Mouse (Mus musculus) right cerebral cortex, postnatal 4 days (tissue): Measurements from ENCODE around the gene Ccdc47.
A peak's percentile ranks its signal among the peaks of the same experiment; 100 is the strongest.
"Not testable (repeated sequence)": the region's sequence is repeated elsewhere in the genome, so short reads cannot be mapped to it uniquely, and the experiment has no call there.

Source experiments
- DNase-seq: peaks from one replicate; pipeline ENCODE4 v3.0.0-alpha.2; 2022

Gene Ccdc47

DNA sequence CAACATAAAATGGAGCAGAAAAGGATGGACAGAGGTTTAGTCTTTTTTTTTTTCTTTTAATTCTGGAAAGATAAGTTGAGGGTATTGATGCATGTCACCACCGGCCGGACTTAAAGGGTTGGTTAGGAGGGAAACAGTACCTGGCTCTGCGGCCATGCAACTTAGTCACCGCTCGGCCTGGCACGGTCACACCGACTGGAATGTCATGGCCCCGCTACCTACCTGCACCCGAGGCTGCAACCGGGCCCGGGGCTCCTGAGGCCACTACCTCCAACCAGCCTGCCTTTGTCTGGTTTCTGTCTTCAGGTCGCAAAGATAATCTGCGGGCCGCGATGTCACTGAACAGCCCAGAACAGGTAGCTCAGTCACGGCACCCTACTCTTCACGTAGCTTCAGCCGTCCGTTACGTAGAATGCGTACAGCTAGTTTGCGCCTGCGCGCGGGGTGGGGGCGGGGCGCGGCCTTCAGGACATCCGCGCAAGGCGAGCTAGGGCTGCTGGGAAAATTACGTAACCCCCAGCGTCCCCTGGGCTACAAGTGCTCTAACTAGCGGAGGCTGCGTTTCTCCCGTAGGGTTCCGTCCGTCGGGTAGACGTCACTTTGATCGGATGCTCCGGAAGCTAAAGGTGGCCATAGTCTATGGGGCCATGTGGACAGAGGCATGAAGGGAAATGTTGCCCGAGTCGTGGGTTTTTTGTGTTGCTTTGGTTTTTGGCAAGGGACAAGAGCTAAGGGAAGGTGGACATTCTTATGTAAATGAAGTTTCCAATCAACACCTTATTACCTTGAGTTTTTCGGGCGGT is at the start of gene Ccdc47:
Ccdc47 (minus strand) TSS at position 418 of the 803 bp plus-strand sequence.
- DNase-seq = peak; percentile 92

DNA sequence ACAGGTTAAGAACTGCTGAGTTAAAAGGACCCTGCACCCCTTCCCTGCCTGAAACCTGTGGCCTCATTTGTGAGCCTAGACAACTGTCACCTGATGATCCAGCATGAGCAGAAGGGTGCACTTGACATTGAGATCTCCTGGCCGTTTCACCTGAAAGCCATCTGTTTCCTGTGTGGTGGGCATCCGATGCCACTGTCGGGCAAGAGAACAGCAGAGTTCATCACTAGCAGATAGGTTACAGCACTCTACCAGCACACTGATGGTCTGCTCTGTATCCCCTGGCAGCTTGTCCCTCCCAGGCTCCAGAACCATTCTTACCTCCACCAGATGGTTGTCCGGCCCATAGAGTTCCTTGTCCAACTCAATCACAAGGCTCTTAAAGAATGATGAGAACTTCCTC is 49.4 kb upstream of the Ccdc47 start:
- DNase-seq = no peak

DNA sequence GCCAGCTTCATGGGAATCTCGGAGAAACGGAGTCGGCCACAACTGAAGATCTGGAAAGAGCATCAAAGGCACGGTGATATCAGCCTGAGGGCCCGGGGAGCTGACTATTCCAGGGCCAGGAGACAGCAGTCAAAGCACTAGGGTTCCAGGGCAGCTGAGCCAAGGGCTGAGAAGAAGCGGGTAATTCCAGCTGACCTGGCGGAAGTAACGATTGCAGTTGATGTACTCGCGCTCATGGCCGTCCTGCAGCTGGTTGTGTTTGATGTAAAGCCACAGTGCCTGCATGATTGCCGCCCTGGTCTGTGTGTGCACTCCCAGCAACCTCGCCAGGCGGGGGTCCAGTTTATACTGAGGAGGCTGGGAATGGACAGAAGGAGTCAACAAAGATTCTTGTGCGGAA is 48.8 kb upstream of the Ccdc47 start:
- DNase-seq = no peak

DNA sequence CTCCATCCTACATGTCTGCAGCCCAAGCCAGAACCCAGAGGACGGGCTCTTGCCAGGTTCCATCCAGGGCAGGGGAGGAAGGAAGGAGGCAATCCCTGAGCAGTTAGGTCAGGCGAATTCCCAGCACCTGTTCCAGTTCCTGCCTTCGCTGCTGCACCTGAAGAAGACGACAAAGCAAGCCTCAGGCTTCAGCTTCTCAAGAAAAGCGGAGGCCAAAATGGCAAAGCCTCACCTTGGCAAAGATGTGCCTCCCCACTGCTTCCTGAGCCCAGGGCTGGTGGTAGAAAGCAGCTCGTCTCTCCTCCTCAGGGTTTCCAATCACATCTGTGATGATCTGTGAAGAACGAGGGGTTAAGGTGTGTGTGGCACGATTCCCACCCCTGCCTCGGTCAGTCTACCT is 47.8 kb upstream of the Ccdc47 start:
- DNase-seq = no peak

DNA sequence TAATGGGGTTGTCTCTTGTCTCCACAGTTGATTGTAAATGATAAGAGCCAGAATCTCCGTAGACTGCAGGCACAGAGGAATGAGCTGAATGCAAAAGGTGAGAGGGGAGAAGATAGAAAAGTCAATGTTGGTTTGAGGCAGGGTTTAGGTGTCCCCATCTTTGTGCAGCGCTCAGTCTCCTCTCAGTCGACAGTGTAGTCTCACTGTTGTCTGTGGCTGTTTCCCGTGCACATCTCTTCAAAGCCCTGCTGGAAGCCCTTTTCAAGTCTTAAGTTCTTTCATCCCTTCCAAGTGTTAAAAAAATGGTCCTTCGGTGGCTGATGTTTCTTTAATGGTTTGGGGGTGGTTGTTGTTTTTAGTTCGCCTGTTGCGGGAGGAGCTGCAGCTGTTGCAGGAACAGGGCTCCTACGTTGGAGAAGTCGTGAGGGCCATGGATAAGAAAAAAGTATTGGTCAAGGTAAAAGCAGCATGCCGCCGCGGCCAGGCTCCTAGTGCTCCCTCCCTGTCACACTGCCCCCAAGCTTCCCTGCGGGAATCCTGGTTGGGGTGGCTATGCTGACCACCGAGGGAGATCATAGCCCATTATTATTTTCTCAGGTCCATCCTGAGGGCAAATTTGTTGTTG is 44.8 kb upstream of the Ccdc47 start:
- DNase-seq = no peak

DNA sequence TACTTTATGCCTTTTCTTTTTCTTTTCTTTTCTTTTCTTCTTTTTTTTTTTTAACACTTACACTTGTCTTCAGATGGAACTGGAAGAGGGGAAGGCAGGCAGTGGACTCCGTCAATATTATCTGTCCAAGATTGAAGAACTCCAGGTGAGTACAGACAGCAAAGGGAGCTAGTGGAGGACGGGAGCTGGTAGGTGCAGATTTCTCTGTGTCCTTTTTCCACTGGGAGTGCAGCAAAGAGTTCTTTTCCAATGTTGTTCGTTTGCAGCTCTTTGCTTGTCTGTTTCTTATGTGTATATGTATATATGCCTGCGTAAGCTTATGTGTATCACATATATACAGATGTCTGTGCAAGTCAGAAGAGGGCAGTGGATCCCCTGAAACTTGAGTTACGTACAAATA is 40.6 kb upstream of the Ccdc47 start:
- no peak for DNase-seq

DNA sequence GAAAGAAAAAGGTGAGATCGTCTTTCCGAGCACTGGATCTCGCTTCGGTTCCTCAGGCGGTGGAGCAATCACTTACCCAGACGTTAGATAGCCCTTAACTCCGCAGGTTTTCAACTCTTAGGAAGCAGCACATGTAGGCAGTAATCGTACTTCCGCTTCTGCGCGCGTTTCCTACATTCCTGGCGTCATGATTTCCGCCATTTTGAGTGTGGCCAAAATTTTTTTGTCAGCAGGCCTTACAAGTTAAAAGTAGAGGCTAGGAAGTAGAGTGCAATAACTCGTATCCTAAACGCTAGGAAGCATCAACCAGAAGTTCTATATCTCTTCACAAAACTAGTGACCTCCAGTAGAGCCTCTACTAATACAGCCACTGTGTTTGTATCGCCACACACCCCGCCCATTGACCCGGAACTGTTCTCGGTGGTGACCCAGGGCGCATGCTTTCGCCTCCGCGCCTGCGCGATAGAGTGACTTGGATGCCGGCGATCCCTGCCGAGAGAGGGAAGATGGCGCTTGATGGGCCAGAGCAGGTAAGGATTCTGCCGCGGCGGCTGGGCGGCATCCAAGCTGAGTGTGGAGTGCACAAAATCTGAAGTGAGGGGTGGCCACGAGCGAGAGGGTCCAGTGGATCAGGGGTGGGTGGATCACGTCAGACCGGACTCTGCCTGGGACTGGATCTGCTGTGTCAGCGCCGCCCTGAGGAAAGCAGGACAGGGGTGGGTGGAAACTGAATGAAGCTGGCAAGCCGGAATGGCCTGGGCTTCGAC is 39.7 kb upstream of the Ccdc47 start, which contains the start of the genes Ftsj3 and Psmc5:
Ftsj3 (minus strand) TSS at position 395 of the 767 bp plus-strand sequence.
Psmc5 (plus strand) TSS at position 470 of the 767 bp plus-strand sequence.
- peak; percentile 98 for DNase-seq

DNA sequence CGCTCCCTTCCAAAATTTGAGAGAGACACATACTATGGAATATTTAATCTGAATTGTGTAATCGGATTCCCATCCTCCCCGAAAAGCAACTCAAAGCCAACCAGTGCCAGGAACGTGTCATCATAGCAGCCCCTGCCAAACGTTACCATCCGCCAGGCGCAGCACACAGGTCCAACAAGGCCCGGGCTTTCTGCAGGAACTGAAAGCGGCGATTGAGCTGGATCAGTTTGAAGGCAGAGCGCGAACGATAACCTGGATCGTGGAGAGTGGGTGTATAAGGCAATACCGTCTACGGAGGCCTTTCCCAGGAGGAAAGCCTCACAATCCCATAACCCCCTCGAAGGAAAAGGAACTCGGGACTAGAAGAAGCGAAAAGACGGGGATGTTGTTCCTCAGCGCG is 39.0 kb upstream of the Ccdc47 start:
- peak; percentile 31 for DNase-seq

DNA sequence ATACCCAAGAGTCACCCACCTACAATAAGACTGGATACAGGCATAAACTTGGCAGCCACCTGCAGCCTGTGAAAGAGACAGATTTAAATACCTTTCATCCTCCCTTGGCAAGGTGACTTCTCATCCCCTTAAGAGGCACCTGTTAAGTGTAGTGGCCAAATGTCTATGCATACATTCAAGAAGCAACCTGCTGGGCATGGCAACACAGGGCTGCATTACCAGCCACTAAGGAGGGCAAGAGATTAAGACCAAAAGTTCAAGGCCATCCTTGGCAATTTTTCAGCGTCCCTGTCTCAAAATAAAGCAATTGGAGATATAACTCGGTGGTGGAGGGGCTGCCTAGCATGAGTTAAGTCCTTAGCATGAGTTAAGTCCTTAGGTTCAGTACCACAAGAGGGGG is 38.6 kb upstream of the Ccdc47 start:
- no peak for DNase-seq

DNA sequence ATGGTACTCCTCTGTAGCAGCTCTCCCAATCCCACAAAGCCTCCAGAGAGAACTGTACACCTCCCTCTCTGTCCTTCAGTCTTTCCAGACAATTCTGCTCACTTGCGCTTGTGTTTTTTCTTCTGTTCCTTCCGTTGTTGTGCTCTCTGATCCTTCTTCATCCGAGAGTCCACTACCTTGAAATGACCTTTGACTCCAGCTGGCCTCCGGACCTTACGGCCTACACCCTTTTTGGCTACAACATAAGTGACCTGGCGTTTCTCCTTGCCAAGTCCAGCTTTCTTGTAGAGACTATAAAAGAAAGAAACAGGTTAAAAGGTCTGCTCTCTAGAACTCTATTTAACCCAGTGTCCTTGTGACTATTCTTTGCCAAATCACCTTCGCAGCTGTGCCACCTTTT is 33.2 kb upstream of the Ccdc47 start:
- DNase-seq = no peak

DNA sequence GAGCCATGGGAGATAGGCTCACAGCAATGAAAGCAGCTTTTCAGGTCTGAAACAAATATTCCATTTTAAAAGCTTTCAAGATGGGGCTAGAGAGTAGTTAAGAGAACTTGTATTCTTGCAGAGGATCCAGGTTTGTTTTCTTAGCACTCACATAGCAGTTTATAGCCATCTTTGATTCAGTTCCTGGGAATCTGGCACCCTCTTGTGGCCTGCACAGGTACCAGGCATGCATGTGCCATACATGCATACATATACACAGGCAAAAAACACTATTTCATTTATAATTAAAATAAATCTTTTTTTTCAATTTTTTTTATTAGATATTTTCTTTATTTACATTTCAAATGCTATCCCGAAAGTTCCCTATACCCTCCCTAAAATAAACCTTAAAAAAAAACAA is 30.7 kb upstream of the Ccdc47 start:
- no peak for DNase-seq

DNA sequence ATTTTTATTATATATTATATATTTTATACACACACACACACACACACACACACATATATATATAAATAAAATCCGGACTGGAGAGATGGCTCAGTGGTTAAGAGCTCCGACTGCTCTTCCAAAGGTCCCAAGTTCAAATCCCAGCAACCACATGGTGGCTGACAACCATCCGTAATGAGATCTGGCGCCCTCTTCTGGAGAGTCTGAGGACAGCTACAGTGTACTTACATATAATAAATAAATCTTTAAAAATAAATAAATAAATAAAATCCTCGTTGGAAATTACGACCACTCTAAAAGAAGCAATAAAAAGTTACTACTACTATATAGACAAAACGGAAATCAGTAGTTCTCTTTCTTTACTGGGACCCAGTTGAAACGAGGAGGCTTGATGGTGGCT is 17.8 kb upstream of the Ccdc47 start:
- DNase-seq = not testable (repeated sequence)

DNA sequence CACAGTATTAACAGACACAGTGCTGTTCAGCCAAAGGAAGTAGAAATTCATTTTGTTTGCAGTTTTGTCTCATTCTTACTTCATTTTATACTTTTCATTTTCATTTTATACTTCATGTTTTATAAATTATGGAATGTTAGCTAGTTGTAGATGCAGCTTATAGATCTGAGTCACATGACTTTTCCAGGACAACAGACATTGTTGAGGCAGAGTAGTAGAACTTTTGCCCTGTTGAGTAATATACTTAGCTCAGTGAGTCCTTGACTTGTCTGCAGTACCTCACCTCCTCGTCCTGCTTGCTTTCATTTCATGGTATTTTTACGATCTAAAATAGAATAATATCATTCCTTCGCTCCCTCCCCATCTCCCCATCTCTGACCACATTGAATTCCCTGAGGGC is 4.5 kb upstream of the Ccdc47 start:
- no peak for DNase-seq

DNA sequence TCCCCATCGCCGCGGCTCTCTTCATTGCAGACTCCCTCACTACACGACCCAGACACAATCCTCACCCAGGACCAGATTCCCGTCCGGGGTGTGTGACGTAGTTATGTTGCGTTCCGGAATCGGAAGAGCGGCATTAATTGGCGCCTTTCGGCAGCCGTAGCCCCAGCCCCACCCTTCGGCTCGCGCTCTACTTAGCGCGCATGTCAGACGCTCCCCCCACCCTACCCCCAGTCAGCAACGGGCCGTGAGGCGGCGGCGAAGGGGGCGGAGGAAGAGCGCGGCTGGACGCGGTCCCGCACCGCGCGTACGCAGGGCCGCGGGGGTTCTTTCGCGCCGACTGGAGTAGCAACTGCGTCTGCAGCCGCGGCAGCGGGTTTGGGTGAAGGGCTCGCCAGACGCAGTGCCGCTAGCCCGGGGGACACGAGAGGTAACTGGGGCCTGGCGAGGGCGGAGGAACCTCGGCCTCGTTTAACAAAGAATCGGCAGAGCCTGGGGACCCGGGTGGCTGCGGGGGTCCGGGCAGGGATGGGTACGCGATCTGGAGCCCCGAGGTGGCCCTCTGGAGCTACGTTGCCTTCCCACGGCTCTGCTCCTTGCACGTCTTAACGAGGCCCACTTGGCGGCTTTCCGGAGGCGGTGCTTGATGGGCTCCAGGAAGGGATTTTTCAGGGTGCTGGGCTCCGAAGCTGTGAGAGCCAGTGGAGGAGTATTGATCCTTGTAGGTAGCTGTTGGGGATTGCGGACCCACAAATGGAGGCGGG is 766 bp upstream of the Ccdc47 start, which contains the start of gene Ddx42:
Ddx42 (plus strand) TSS at position 197 of the 761 bp plus-strand sequence.
- DNase-seq = peak; percentile 85

DNA sequence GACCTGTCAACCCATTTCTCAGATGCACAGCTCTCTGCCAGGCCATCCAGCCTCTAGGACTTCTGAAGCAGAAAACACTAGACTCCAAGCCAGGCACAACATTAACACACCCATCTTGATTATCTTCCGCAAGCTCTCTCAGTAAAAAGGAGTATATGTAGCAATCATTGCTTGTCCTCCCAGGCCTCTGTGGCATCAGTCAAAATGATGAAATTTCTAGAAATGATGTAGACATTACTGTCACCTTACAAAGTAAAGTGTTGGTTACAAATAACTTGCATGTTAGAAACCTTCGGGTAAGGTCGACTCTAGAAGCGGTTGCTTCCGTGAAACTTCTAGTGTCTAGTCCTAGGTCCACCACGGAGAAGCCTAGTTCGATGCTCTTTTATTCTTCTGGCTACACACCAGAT is 689 bp downstream of the Ccdc47 start:
- no peak for DNase-seq

DNA sequence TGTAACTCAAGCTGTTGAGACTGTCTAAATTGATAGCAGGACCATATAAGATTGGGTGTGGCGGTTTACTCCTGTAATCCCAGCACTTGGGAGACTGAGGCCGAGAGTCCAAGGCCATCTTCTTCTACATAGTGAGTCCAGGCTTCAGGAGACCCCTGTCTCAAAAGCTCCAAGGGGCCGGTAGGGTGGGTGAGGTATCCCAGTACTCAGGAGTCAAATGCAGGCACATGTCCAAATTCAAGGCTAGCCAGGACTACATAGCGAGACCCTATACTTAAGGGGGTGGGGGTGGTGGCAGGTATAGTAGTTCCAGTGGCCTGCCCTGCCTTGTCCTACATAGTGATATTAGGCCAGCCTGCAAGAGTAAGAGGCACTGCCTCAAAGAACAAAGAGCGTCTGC is 1.3 kb downstream of the Ccdc47 start:
- no peak for DNase-seq

DNA sequence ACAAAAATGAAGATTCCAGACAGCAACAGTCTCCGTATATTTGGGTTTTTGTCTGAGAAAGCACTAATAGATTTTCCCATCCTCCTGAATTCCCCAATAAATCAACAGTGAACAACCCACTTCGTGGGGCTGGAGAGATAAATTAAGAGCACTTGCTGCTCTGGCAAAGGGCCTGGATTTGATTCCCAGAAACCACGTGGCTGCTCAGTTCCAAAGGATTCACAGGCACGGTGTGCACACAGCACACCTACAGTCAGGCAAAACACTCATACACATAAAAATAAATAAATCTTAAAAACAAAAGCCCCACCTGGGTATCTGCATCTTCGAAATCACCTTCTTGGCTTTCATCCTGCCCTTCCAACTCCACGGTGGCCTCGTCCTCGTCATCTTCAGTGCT is 3.4 kb downstream of the Ccdc47 start:
- no peak for DNase-seq

DNA sequence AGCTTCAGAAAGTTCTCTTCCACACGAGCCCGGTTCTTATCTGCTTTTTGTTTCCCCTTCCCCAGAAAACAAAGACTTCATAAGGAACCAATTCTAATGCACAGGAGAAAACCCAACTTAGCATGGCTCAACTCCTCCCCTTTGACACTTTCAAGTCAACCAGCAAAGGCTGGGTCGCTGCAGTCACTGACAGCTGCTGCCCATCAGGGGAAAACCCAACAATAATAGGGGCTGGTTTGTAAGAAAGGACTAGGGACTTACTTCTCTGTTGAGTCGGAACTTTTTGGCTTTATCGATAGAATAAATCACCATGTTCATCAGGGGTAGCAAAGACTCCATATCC is 14.1 kb downstream of the Ccdc47 start, which contains the start of gene Strada:
Strada (minus strand) TSS at position 46 of the 343 bp plus-strand sequence.
- DNase-seq = no peak

DNA sequence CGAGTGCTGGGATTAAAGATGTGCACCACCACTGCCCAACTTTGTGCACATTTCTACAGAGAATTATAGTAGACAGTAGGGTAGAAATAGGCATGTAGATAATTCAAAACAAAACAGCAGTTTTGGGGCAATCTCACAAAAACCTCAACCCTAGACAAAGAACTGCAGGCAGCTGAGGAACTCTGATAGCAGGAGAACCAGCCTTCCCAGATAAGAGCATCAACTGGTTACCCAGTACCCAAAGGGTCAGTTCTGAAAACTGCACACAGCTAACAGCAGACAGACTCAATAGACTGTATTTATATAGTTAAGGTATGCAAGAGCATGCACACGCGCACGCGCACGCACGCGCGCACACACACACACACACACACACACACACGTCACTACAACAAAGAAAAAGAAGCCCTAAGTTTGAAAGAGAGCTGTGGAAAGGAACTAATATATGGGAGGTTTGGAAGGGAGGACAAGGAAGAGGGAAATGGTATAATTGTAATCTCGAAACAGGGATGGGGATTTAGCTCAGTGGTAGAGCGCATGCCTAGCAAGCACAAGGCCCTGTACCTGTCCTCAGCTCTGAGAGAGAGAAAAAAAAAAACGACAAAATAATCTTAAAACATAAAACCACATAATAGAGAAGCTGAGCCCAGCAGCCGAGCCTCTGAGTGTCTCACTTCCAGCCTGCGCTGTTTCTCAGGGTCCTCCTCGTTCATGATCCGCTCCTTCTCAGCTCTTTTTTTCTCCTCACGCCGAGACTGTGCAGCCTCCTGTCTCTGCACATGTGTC is 14.6 kb downstream of the Ccdc47 start:
- no peak for DNase-seq

DNA sequence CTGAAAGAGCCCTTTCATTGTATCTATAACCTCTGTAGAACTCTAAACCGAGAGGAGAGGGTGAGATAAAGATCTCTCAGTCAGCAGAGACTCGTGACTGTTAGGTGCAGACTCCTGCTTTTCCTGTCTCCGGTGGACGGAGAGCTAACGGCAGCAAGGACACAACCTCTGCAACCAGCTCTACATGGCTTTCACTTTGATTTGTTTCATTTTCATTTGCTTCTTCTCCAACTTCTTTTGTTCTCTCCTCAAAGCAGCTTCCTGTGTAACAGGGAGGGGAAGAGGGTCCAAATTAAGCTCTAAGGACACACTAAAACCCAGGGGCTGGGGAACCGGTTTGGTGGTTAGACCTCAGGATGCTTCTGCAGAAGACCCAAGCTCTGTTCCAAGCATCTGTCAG is 15.4 kb downstream of the Ccdc47 start:
- no peak for DNase-seq

DNA sequence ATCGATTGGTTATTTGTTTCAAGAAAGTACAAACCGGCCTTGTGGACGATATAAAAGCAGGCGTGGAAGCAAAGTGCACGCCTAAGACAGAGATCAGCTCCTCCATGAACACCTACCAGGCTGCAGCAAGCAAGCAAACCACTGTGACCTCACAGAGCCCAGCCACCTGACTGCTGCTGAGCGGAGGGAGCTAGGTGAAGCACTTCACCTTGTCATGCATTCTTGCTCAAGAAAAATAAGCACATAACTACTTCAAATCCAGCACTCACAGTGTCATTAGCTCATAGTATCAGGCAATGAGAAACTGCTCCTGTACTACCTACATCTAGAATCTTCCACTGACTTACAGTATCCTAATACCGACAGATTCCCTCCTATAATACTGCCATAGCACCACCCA is 16.1 kb downstream of the Ccdc47 start:
- not testable (repeated sequence) for DNase-seq

DNA sequence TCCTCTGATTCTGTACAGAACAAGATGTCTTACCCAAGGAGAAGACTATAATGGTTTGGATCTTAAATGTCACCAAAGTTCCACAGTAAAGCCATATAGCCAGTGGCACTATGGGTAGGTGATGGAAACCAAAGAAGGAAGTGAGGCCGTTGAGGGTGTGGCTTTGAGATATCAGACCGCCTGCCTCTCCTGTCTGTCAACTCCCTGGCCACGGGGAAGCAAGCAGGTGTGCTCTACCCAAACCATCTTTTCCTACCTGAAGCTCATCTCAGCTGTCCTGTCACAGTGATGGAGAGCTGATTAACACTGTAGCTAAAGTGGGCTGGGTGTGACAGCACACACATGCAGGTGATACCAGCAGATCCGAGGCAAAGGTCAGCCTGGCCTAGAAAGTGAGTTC is 17.9 kb downstream of the Ccdc47 start:
- DNase-seq = no peak
